Mouse (Mus musculus) embryo, embryonic 10.5 days (tissue): Measurements from ENCODE around the gene Tgm6.
A peak's percentile ranks its signal among the peaks of the same experiment; 100 is the strongest.

ENCODE experiments used
- DNase-seq: peaks from one replicate; pipeline ENCODE4 v3.0.0-alpha.2; 2015; ENCODE audit warnings: low spot score

Gene Tgm6

GRCm38 (mm10) chr2:130112116-130112515, at the start of gene Tgm6:
Gene Tgm6, plus strand, starts transcription at chr2:130112416.
- no peak for DNase-seq

- DNase-seq = peak; percentile 73
Observed at GRCm38 (mm10) chr2:130068228-130068627, 44.0 kb upstream of the Tgm6 start.

DNA sequence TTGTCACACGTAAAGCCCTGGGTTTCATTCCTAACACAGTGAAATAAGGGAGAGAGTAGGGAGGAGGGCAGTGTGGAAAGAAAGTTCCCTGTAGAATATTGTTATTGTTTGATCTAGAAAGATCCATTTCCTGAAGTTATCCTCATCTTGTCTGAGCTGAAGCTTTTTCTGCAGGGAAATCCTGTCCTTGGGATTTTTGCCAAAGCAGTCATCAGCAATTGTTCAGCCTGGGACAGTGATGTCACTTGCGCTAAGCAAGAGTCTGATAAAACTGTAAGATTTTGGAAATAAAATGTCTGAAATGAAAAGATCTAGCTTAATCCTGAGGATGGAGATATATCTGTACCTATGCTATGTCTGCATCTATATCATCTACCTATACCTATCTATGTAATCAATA, 41.8 kb upstream of the Tgm6 start:
- DNase-seq = no peak

GRCm38 (mm10) chr2:130112804-130113203, 588 bp downstream of the Tgm6 start:
- no peak for DNase-seq

GRCm38 (mm10) chr2:130113379-130113778, 1.2 kb downstream of the Tgm6 start:
- DNase-seq = no peak

DNA sequence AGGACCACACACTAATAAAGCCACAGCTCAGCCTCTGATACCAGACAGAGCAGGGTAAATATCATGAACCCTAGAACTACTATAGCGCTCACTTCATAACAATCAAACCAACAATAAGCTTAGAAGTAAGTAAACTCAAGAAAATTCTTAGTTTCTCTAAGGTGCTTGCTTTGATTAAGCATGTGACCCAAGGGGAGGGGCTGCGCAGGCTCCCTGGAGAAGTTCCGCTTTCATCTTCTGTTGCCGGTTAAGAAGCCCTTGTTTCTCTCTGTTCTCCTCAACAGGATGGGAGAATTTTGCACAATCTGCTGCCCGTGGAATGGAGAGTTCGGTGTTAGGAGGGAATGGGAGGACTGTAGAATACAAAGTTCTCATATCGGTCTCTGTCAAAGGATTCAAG, 6.4 kb downstream of the Tgm6 start:
- no peak for DNase-seq

DNA sequence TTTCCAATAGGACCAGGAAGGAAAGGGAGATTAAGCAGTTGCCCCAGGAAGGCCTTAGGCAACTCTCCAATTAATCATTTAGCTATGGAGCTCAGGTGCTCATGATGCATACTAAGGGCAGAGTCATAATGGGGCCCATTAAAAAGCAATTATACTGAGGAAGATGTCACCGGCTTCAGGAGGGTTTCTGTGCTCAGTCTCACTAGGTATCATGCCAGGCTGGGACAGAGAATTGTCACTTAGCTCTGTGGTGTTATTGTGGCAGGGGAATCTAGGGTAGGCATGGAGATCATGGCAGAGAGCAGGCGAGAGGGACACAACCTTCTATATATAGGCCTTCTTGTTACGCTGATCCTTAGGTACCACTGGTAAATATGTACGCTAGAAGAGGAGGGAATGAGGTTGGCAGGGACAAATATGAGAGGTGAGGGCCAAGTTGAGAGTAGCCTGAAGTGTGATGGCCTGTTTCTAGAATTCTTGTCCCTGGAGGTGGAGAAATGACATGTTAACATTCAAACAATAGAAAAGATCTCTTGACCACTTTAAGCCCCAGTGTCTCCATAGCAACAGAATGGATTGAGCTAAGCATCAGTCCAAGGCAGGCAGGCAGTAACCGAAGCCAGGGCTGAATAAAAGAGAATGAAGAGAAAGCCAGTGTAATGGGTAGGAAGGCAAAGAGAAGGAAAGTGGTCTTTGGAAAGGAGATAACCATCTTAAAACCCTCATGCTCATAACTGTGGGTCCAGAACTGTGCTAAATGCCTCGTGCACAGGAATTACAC, 13.3 kb downstream of the Tgm6 start:
- DNase-seq = peak; percentile 31

GRCm38 (mm10) chr2:130126073-130126472, 13.9 kb downstream of the Tgm6 start:
- no peak for DNase-seq

GRCm38 (mm10) chr2:130129687-130130086, 17.5 kb downstream of the Tgm6 start:
- DNase-seq = no peak

GRCm38 (mm10) chr2:130143011-130143410, 30.8 kb downstream of the Tgm6 start:
- DNase-seq = no peak

DNA sequence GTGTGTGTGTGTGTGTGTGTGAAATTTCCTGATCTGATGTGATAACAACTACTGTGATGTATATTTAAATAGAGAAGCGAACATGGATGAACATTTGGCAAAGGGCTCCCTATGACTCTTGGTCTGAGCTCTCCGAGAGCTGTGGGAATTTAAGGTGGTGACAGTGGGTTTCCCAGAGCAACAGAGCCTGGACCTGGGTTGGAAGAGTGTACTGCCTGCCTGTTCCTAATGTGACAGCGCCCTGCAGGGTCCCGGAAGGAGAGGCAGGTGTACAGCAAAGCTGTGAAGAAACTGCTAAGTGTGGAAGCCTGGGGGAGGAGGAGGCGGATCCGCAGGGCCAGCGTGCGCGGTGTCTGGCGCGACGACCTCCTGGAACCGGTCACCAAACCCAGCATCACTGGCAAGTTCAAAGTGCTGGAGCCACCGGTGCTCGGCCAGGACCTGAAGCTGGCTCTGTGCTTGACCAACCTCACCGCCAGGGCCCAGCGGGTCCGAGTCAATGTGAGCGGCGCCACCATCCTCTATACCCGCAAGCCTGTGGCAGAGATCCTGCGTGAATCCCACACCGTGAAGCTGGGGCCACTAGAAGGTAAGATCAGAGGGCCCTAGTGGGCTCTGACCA, 32.6 kb downstream of the Tgm6 start:
- no peak for DNase-seq

DNA sequence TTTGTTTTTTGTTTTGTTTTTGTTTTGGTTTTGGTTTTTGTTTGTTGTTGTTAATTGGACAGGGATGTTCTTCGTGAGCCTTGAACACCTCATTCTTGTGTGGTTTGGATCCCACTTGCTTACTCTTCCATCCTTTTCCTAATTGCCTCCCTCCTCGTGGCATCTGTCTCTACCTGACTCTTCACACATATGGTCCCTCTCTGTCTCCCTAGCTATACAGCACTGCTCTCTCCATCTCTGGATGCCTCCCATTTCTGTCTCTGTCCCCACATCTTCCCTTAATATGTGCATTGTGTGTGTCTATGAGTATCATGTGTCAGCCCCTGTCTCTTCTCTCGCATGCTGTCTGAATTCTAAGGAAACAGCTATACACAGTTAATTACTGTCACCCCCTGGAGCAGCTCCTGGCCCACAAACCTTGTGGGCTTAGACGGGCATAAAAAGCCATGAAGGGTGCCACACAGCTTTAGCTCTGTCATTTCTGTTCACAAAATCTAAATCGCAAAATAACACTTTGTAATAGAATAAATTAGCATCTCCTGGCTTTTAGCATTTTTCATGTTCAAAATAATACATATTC, 34.0 kb downstream of the Tgm6 start:
- DNase-seq = no peak

GRCm38 (mm10) chr2:130155171-130155570, 43.0 kb downstream of the Tgm6 start:
- DNase-seq = no peak

- no peak for DNase-seq
Observed at GRCm38 (mm10) chr2:130155851-130156250, 43.6 kb downstream of the Tgm6 start.

GRCm38 (mm10) chr2:130157231-130158087, 45.2 kb downstream of the Tgm6 start:
- no peak for DNase-seq

- no peak for DNase-seq
Observed at GRCm38 (mm10) chr2:130158088-130158437, 45.8 kb downstream of the Tgm6 start.

DNA sequence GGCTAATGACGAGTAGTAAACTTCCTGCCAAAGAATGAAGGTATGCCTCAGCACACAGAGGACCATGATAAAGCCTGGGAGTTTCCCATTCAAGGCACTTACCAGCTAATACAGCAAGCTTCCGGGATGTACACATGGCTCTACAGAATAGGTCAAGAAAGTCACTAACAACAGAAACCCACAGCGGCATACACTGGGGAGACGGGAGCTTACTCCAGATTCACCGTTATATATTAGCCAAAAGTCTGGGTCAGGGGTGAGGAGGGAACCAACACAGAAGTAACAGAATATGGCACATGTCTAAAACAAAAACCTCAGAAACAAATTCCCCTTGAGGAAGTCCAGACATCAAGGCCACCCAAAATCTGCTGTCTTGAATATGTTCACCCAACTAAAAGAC, 50.5 kb downstream of the Tgm6 start:
- no peak for DNase-seq

DNA sequence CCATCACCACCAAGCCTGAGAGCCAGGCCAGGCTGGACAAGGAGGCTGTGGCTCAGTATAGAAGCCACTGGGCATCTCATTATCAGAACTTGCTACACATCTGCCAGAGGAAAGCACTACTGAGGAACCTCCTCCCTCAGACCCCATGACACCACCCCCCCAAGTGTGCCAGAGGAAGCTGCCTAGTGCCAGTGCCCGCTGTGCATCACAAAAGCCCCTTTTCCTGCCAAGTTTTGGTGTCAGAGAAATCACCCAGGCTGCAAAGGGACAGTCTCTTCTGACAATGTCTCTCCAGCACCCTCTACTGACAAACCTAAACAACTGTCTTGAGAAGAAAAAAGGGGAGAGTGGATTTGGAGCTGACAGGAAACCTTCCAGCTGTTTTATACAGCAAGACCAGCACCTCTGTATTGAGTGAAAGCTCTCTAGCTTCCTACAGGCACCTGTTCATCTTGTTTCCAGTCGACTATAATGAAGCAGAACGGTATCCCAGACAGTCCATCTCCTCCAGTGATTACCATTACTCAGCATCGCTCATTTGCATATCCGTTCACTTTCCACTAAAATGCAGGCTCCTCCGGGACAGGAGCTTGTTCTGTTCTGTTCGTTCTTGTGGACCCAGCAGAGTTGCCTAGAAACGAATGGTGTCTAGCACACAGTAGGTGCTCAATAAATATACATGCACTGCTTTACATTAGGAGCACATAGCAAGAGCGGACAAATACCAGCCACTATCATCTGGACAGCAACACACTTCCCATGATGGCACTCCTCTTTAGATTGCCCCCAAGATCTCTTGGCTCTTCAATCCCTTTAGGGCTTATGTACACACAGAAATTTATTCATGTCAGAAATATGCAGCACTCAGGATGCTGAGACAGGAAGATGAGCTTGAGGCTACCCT, 54.3 kb downstream of the Tgm6 start:
- DNase-seq = peak; percentile 52

- DNase-seq = peak; percentile 79
Observed at GRCm38 (mm10) chr2:130167861-130168260, 55.6 kb downstream of the Tgm6 start.

GRCm38 (mm10) chr2:130171674-130172073, 59.5 kb downstream of the Tgm6 start:
- no peak for DNase-seq

GRCm38 (mm10) chr2:130176820-130177219, 64.6 kb downstream of the Tgm6 start:
- no peak for DNase-seq

GRCm38 (mm10) chr2:130178381-130178705, 66.1 kb downstream of the Tgm6 start:
- DNase-seq = peak; percentile 60
